Mouse (Mus musculus) embryo, embryonic 11 days (tissue): ENCODE results near the gene Gm45261.

Experiments
- DNase-seq: peaks from one replicate; pipeline ENCODE4 v3.0.0-alpha.2; 2015

Gm45261 gene

DNA sequence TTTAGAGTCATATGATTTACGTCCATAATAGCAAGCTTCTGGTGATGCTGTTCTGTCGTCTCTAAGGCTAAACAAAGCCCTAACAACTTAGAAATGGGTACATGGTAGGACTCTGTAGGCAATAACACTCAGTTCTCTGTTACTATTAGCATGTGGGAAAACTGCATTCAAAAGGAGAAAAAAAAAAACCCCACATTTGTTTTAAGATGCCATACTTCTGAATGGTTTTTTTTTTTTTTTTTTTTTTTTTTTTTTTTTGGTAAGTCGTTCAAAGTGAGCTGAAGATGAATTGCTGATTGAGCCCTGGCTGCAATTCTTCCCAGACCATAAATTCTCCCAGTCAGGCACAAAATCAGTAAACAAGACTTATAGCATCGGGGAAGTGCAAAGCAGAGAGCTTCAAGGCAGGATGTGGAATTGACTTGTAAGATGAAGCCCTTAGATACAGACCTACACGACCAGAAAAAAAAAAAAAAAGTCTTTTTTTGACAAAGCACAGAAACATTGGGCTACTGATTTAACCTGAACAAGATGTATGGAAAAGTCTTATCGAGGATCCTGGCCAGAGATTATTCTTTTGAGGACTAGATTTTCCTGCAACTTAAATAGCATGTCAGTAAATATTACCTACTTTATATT, 51.7 kb downstream of the Gm45261 start:
- DNase-seq: peak; percentile 2

DNA sequence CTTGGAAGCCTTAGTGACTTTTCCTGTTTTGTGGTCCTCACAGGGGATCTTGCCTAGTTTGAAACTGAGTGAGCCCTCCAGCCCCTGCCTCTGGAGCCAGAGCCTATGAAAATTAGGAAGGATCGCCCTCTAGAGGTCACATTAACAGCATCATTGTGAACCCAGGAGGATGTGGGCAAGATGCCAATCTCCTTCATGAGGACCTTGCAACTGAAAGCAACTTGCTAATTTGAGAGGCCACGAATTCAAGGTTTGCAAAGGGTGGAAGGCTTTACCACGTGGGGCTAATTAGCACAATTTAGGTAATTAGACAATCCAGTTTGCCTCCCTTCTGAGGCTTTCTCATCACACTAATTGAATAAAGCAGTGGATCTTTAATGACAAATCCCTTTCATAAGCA, 52.7 kb downstream of the Gm45261 start:
- DNase-seq: peak; percentile 85

DNA sequence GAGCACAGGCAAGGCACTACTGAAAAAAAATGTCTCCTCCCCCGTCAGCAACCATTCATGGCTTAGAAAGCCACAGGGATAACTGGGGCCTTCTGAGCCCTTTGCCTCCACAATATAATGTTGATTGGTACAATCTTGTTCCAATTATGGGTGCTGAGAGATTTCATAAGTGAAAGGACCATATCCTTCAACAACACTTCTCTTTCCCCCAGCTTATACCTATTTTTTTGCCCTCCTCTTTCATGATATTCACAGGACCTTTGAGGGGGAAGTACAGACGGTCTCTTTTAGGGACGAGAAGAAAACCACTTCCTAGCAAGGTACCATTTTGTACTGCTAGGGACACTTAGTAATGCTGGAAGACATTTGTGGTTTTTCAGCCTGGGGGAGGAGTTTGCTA, 57.1 kb downstream of the Gm45261 start:
- DNase-seq: no peak

DNA sequence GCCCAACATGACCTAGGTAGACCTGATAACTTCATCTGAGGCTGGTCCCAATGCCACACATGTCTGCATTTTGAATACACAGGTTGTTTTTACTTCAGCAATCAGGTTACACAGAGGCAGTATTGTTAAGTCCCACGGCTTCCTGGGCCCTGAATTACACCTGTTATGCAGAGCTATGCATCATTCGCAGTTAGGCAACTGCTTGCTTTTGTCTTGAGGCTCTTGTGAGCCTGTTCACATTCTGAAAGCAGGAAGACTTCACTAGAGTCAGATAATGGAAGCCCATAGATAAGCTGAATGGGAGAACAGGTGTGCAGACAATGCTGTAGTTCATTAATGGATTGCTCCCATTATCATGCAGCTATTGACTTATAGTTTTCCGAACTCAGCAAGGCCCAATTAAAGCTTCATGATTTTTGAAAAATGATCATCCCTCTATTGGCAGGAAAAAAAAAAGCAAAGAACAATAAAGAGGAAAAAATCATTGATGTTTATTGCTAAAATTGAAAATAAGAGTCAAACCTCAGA, 57.8 kb downstream of the Gm45261 start:
- no peak for DNase-seq

DNA sequence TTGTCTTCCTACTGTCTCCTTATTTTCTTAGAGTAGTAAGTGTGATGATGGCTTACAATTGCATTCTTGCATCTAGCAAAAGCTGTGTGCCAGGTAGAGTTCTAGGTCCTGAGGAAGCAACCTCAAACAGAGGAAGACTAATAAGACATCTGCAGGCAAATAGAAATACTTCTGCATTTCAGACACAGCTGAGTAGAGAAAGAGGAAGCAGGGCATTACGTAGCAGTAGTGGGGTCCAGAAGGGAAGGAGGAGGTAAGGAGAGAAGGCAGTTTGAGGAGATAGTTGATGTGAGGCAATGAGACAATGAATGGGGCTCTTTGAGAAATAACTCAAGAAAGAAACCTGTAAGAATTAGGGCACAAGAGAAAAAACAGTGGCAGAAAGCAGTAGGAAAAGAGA, 59.3 kb downstream of the Gm45261 start:
- no peak for DNase-seq
